Mouse (Mus musculus): ENCODE results near the gene Uqcrc1. TPM values are rescaled to one million over a fixed set of nuclear protein-coding genes. Genes with fewer than 3 reads are reported as not detected.

The Uqcrc1 gene
- polyA plus RNA-seq, 1 experiment from 2014 or later = 469 TPM

GRCm38 (mm10) chr9:108976483-108976882 lies 40.0 kb downstream of the Uqcrc1 start:
- 87% methylated on average over 9 of the region's 9 CpGs for whole genome bisulfite sequencing
- no peaks in the 10 kb centered on the region for H3K27me3 ChIP-seq (ENCODE audit: control insufficient read depth, insufficient read depth, low read length)
- no peak for ATAC-seq (ENCODE audit: low FRiP score)

DNA sequence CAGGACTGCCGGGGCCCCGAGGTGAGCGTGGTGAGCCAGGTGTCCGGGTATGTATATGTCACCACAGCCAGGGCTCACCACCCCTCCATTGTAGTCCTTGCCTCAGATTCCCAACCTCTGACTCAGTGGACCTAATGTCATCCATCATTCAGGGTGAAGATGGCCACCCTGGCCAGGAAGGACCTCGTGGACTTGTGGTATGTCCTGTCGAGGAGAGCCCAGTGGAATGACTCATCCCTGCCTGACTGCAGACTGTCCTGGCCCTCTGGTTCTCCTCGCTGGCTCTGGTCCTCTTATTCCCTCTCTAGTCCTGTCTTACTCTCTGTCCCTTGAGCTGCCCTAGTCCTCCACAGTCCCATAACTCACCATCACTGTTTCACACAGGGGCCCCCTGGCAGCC lies 41.5 kb downstream of the Uqcrc1 start:
- DNase-seq (ENCODE audit: low spot score) (no peak), ATAC-seq (ENCODE audit: low FRiP score) (no peak)
- no peak overlapping the region for H3K4me3 ChIP-seq (replicated peaks; ENCODE audit: low read length)
- no peaks in the 10 kb centered on the region for H3K27me3 ChIP-seq (ENCODE audit: control insufficient read depth, insufficient read depth, low read length)
- H3K36me3 ChIP-seq (replicated peaks; ENCODE audit: control insufficient read depth, insufficient read depth) = no peaks in the 10 kb centered on the region
- no peak overlapping the region for H3K4me2 ChIP-seq (replicated peaks)
- WGBS = 83% methylated on average over 7 of the region's 7 CpGs
- H3K4me1 ChIP-seq (replicated peaks; ENCODE audit: control insufficient read depth, insufficient read depth, low read length) = no peaks in the 10 kb centered on the region
- H3K27ac ChIP-seq = no peak overlapping the region
- H3K9ac ChIP-seq = no peak overlapping the region
- no peaks in the 10 kb centered on the region for H3K9me3 ChIP-seq (ENCODE audit: control insufficient read depth, low read length)

More at GRCm38 (mm10) chr9:108976483-108976882, 40.0 kb downstream of the Uqcrc1 start:
- Histone ChIP-seq H3K4me1 (replicated peaks; ENCODE audit: control insufficient read depth, insufficient read depth, low read length) (no peaks in the 10 kb centered on the region), H3K4me2 (replicated peaks) (no peak overlapping the region), H3K27ac (no peak overlapping the region), H3K9ac (no peak overlapping the region), H3K9me3 (ENCODE audit: control insufficient read depth, low read length) (no peaks in the 10 kb centered on the region), H3K4me3 (replicated peaks; ENCODE audit: low read length) (no peak overlapping the region), H3K36me3 (replicated peaks; ENCODE audit: control insufficient read depth, insufficient read depth) (no peaks in the 10 kb centered on the region)
- DNase-seq (ENCODE audit: low spot score) = no peak

- Histone ChIP-seq H3K4me2 (replicated peaks) (no peak overlapping the region), H3K9ac (no peak overlapping the region), H3K27ac (no peak overlapping the region), H3K4me3 (replicated peaks; ENCODE audit: low read length) (no peak overlapping the region), H3K9me3 (ENCODE audit: control insufficient read depth, low read length) (no peaks in the 10 kb centered on the region), H3K4me1 (replicated peaks; ENCODE audit: control insufficient read depth, insufficient read depth, low read length) (no peaks in the 10 kb centered on the region), H3K27me3 (ENCODE audit: control insufficient read depth, insufficient read depth, low read length) (no peaks in the 10 kb centered on the region), H3K36me3 (replicated peaks; ENCODE audit: control insufficient read depth, insufficient read depth) (no peaks in the 10 kb centered on the region)
- no peak for DNase-seq (ENCODE audit: low spot score)
- 86% methylated on average over 8 of the region's 8 CpGs for WGBS
- ATAC-seq (ENCODE audit: low FRiP score) = no peak
Observed at GRCm38 (mm10) chr9:108982498-108982897, 46.1 kb downstream of the Uqcrc1 start.

DNA sequence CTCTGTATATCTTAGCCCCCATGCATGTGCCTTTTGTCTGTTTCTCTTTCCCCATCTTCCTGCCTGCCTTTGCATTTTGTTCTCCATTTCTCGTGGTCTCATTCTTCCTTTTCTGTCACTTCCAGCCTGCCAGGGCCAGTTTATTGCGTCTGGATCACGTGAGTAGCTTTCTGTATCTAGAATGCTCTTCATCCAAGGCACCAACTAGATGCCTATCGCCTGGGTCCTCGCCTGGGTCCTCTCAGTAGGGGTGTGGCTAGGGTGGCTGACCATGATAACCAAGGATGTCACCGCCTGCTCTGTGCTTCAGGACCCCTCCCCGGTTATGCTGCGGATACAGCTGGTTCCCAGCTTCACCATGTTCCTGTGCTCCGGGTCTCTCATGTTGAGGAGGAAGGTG lies 46.8 kb downstream of the Uqcrc1 start:
- ATAC-seq (ENCODE audit: low FRiP score) = no peak
- no peak overlapping the region for H3K27ac ChIP-seq
- no peak for DNase-seq (ENCODE audit: low spot score)
- H3K4me2 ChIP-seq (replicated peaks) = no peak overlapping the region
- H3K4me3 ChIP-seq (replicated peaks; ENCODE audit: low read length) = no peak overlapping the region
- WGBS = 84% methylated on average over 9 of the region's 9 CpGs
- H3K27me3 ChIP-seq (ENCODE audit: control insufficient read depth, insufficient read depth, low read length) = no peaks in the 10 kb centered on the region
- H3K4me1 ChIP-seq (replicated peaks; ENCODE audit: control insufficient read depth, insufficient read depth, low read length) = no peaks in the 10 kb centered on the region
- H3K36me3 ChIP-seq (replicated peaks; ENCODE audit: control insufficient read depth, insufficient read depth) = no peaks in the 10 kb centered on the region
- no peak overlapping the region for H3K9ac ChIP-seq
- no peaks in the 10 kb centered on the region for H3K9me3 ChIP-seq (ENCODE audit: control insufficient read depth, low read length)

GRCm38 (mm10) chr9:108985710-108986109 lies 49.3 kb downstream of the Uqcrc1 start, which contains the start of gene Ucn2:
Gene Ucn2 (plus strand): TSS chr9:108986010.
- WGBS = 90% methylated on average over 4 of the region's 4 CpGs
- Histone ChIP-seq H3K4me3 (replicated peaks; ENCODE audit: low read length) (no peak within 1 kb of the TSS), H3K27ac (no peak within 1 kb of the TSS), H3K4me2 (replicated peaks) (no peak within 1 kb of the TSS), H3K36me3 (replicated peaks; ENCODE audit: control insufficient read depth, insufficient read depth) (no peaks in the 10 kb centered on the region), H3K4me1 (replicated peaks; ENCODE audit: control insufficient read depth, insufficient read depth, low read length) (0 out of 2 replicates have a peak, but pooled peaks cover 1% of the 10 kb centered on the region), H3K9ac (no peak within 1 kb of the TSS), H3K27me3 (ENCODE audit: control insufficient read depth, insufficient read depth, low read length) (no peaks in the 10 kb centered on the region), H3K9me3 (ENCODE audit: control insufficient read depth, low read length) (no peaks in the 10 kb centered on the region)
- no peak for ATAC-seq (ENCODE audit: low FRiP score)
- no peak for DNase-seq (ENCODE audit: low spot score)

GRCm38 (mm10) chr9:108987704-108988350 lies 51.4 kb downstream of the Uqcrc1 start:
- WGBS = 24% methylated on average over 15 of the region's 15 CpGs
- Histone ChIP-seq H3K36me3 (replicated peaks; ENCODE audit: control insufficient read depth, insufficient read depth) (no peaks in the 10 kb centered on the region), H3K27me3 (ENCODE audit: control insufficient read depth, insufficient read depth, low read length) (no peaks in the 10 kb centered on the region), H3K9me3 (ENCODE audit: control insufficient read depth, low read length) (no peaks in the 10 kb centered on the region), H3K4me3 (replicated peaks; ENCODE audit: low read length) (no peak overlapping the region), H3K27ac (no peak overlapping the region), H3K4me1 (replicated peaks; ENCODE audit: control insufficient read depth, insufficient read depth, low read length) (peaks cover 14% of the 10 kb centered on the region), H3K4me2 (replicated peaks) (no peak overlapping the region), H3K9ac (no peak overlapping the region)
- ATAC-seq (ENCODE audit: low FRiP score) (no peak), DNase-seq (ENCODE audit: low spot score) (no peak)

DNA sequence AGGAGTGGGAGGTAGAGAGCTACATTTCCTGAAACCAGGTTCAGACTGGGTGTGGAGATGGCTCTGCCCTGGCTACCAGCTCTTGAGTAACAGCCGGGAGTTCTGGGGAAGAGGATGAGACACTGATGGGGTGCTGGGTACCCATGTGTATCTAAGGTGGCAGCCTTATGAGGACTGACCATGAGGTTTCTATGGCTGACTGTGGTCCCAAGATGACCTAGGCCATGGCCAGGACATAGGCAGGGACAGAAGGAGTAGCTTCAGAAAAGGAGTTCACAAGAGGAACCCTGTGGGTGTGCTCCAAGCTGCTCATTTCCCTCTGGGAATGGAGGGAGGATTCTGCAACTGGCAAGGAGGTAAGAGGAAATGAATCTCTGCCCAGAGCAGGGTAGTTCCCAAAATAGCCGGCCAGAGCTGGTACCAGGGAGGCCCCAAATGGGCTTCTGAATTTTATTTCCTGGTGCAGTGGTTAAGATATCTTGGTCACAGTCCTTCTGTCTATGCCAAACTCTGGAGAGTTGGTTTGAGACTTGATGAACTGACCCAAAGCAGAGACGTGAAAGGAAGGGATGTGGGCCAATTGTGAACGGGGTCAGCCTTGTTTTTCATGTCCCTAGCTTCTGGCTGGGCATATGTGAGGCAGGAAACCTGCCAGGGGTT lies 53.5 kb downstream of the Uqcrc1 start:
- Histone ChIP-seq H3K27me3 (ENCODE audit: control insufficient read depth, insufficient read depth, low read length) (no peaks in the 10 kb centered on the region), H3K36me3 (replicated peaks; ENCODE audit: control insufficient read depth, insufficient read depth) (no peaks in the 10 kb centered on the region), H3K4me3 (replicated peaks; ENCODE audit: low read length) (no peak overlapping the region), H3K9me3 (ENCODE audit: control insufficient read depth, low read length) (no peaks in the 10 kb centered on the region), H3K9ac (no peak overlapping the region), H3K4me1 (replicated peaks; ENCODE audit: control insufficient read depth, insufficient read depth, low read length) (peaks cover 19% of the 10 kb centered on the region), H3K27ac (no peak overlapping the region), H3K4me2 (replicated peaks) (no peak overlapping the region)
- ATAC-seq (ENCODE audit: low FRiP score) (no peak), DNase-seq (ENCODE audit: low spot score) (no peak)
- 85% methylated on average over 4 of the region's 4 CpGs for WGBS

GRCm38 (mm10) chr9:108990462-108990820 lies 54.0 kb downstream of the Uqcrc1 start:
- no peaks in the 10 kb centered on the region for H3K27me3 ChIP-seq (ENCODE audit: control insufficient read depth, insufficient read depth, low read length)
- ATAC-seq (ENCODE audit: low FRiP score) (no peak), DNase-seq (ENCODE audit: low spot score) (no peak)
- peaks cover 19% of the 10 kb centered on the region for H3K4me1 ChIP-seq (replicated peaks; ENCODE audit: control insufficient read depth, insufficient read depth, low read length)
- H3K27ac ChIP-seq = 0 out of 2 replicates have a peak overlapping the region, but pooled peaks have one; percentile 84
- no peak overlapping the region for H3K4me2 ChIP-seq (replicated peaks)
- 70% methylated on average over 7 of the region's 7 CpGs for WGBS
- H3K9me3 ChIP-seq (ENCODE audit: control insufficient read depth, low read length) = no peaks in the 10 kb centered on the region
- no peak overlapping the region for H3K9ac ChIP-seq
- no peak overlapping the region for H3K4me3 ChIP-seq (replicated peaks; ENCODE audit: low read length)
- no peaks in the 10 kb centered on the region for H3K36me3 ChIP-seq (replicated peaks; ENCODE audit: control insufficient read depth, insufficient read depth)

DNA sequence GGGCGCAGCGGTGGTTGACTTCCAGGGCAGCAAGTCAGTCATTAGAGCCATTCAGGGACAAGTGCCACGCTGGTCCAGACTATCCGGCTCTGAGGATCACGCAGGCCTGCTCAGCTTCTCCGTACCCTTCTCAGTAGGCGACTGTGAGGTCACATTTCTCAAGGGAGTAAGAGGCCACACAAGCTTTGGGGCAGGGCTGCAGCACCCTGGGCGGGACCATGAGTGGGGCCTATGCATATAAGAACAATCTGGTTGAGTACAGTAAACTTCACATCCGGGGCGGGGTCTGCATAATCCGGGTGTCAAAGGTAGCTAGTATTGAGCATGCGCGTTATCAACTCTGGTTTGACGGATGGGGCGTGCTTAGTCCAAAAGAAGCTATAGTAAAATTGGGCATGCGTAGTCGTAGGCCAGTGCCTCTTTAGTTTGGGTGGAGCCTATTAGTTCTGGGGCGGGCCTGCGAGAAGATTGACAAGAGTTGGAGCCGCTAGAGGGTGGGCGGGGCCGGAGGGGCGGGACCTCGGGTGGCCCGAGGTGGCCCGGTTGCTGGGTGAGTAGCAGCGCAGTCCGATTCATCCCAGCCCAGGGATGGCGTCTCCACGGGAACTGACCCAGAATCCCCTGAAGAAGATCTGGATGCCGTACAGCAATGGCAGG lies 55.1 kb downstream of the Uqcrc1 start, which contains the start of gene Pfkfb4:
Pfkfb4 (plus strand) TSS at position 351 of the 657 bp plus-strand sequence.
- H3K9ac ChIP-seq = peak within 1 kb of the TSS; percentile 65
- H3K4me1 ChIP-seq (replicated peaks; ENCODE audit: control insufficient read depth, insufficient read depth, low read length) = peaks cover 19% of the 10 kb centered on the region
- DNase-seq (ENCODE audit: low spot score) (peak; percentile 96), ATAC-seq (ENCODE audit: low FRiP score) (peak; percentile 95)
- WGBS = 1% methylated on average over 31 of the region's 31 CpGs
- no peaks in the 10 kb centered on the region for H3K27me3 ChIP-seq (ENCODE audit: control insufficient read depth, insufficient read depth, low read length)
- peak within 1 kb of the TSS; percentile 84 for H3K27ac ChIP-seq
- H3K36me3 ChIP-seq (replicated peaks; ENCODE audit: control insufficient read depth, insufficient read depth) = no peaks in the 10 kb centered on the region
- H3K4me3 ChIP-seq (replicated peaks; ENCODE audit: low read length) = peak within 1 kb of the TSS; percentile 51
- H3K4me2 ChIP-seq (replicated peaks) = peak within 1 kb of the TSS; percentile 75
- no peaks in the 10 kb centered on the region for H3K9me3 ChIP-seq (ENCODE audit: control insufficient read depth, low read length)
